Mouse (Mus musculus): ENCODE results near the gene Bsnd.

DNA sequence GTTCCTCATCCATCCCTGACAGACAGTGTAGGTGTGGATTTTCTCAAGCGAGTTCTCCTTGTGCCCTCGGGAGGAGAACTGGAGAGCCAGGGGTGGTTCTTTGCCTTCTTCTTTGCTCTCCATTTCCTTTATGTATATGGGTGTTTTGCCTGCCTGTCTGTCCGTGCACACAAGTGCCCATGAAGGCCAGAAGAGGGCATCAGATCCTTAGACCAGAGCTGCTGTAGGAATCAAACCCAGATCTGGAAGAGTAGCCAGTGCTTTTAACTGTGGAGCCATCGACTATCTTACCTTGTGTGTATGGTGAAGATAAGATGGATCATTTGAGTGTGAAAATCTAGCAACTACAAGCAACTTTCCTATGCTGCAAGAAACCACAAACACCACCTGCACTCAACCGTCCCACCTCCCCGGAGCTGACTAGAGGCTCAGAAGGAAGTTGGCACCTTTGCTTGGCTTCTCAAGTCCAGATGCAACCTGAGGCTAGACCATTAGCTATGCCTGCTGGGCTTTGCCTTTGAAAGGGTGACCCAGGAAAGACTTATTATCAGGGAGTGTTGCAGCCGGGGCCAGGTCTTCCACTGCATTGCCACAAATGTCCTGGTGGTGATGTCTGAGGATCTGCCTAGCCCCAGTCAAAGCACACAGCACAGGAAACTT lies 41.5 kb upstream of the Bsnd start:
- TF ChIP-seq POLR2A (IDR thresholded peaks at IDR 0.05; ENCODE audit: low read depth, low read length) (no peak), CTCF (conservative IDR thresholded peaks at IDR 0.05; ENCODE audit: insufficient read depth, insufficient read length, low read depth, low read length) (peak; percentile 82)
